Mouse (Mus musculus): Measurements from ENCODE around the gene 9030612E09Rik. TPM values are rescaled to one million over a fixed set of nuclear protein-coding genes. Genes with fewer than 3 reads are reported as not detected.

9030612E09Rik gene
- polyA plus RNA-seq, 1 experiment, result not detected

GRCm38 (mm10) chr10:43220910-43221625 lies 46.6 kb downstream of the 9030612E09Rik start, which contains the start of gene Pdss2:
Pdss2 (plus strand) TSS chr10:43221486.
- peak; percentile 98 for TF ChIP-seq POLR2A (IDR thresholded peaks at IDR 0.05; ENCODE audit: low read depth, low read length)
- TF ChIP-seq CTCF (IDR thresholded peaks at IDR 0.05; ENCODE audit: extremely low read depth, insufficient read depth, insufficient read length, insufficient replicate concordance), result no peak
- WGBS, result under 1% methylated on average over 50 of the region's 50 CpGs
- Histone ChIP-seq H3K27me3 (ENCODE audit: control insufficient read depth, insufficient read depth, low read length) (no peaks in the 10 kb centered on the region), H3K4me3 (ENCODE audit: extremely low read depth, insufficient read depth, insufficient read length) (peak within 1 kb of the TSS; percentile 66), H3K27ac (ENCODE audit: insufficient read depth, low read length) (peak within 1 kb of the TSS; percentile 78), H3K36me3 (ENCODE audit: control insufficient read depth, insufficient read depth, low read length) (no peaks in the 10 kb centered on the region), H3K4me1 (ENCODE audit: control insufficient read depth, insufficient read depth, insufficient read length) (no peaks in the 10 kb centered on the region; the same call in 1 of the 2 replicates)
- DNase-seq (ENCODE audit: low read depth in 1 of 2, low spot score in 2 of 2), result peak; percentile 82 to 92

GRCm38 (mm10) chr10:43221659-43222058 lies 47.2 kb downstream of the 9030612E09Rik start:
- Histone ChIP-seq H3K4me3 (ENCODE audit: extremely low read depth, insufficient read depth, insufficient read length) (peak overlapping the region; percentile 66), H3K27ac (ENCODE audit: insufficient read depth, low read length) (peak overlapping the region; percentile 27), H3K4me1 (ENCODE audit: control insufficient read depth, insufficient read depth, insufficient read length) (no peaks in the 10 kb centered on the region; the same call in 1 of the 2 replicates), H3K27me3 (ENCODE audit: control insufficient read depth, insufficient read depth, low read length) (no peaks in the 10 kb centered on the region), H3K36me3 (ENCODE audit: control insufficient read depth, insufficient read depth, low read length) (no peaks in the 10 kb centered on the region)
- DNase-seq (ENCODE audit: low read depth in 1 of 2, low spot score in 2 of 2), result peak in 1 of 2 experiments; percentile 15
- TF ChIP-seq POLR2A (IDR thresholded peaks at IDR 0.05; ENCODE audit: low read depth, low read length), result no peak
- TF ChIP-seq CTCF (IDR thresholded peaks at IDR 0.05; ENCODE audit: extremely low read depth, insufficient read depth, insufficient read length, insufficient replicate concordance), result no peak
- 0% methylated on average over 25 of the region's 25 CpGs for WGBS

- TF ChIP-seq POLR2A (IDR thresholded peaks at IDR 0.05; ENCODE audit: low read depth, low read length) (no peak), CTCF (IDR thresholded peaks at IDR 0.05; ENCODE audit: extremely low read depth, insufficient read depth, insufficient read length, insufficient replicate concordance) (no peak)
- H3K27ac ChIP-seq (ENCODE audit: insufficient read depth, low read length), result no peak overlapping the region
- no peak for DNase-seq (ENCODE audit: low read depth in 1 of 2, low spot score in 2 of 2)
- no peaks in the 10 kb centered on the region; the same call in 1 of the 2 replicates for H3K4me1 ChIP-seq (ENCODE audit: control insufficient read depth, insufficient read depth, insufficient read length)
- H3K36me3 ChIP-seq (ENCODE audit: control insufficient read depth, insufficient read depth, low read length), result no peaks in the 10 kb centered on the region
- H3K27me3 ChIP-seq (ENCODE audit: control insufficient read depth, insufficient read depth, low read length), result no peaks in the 10 kb centered on the region
- H3K4me3 ChIP-seq (ENCODE audit: extremely low read depth, insufficient read depth, insufficient read length), result no peak overlapping the region
- 92% methylated on average over 2 of the region's 2 CpGs for WGBS
These were observed 48.9 kb downstream of the 9030612E09Rik start for GRCm38 (mm10) chr10:43223391-43223790.

Other genes with a start within 250 kb of the 9030612E09Rik start
- gene Sobp, start 174 bp upstream of the 9030612E09Rik start, polyA plus RNA-seq (2012; rRNA removed), result 0.02 and 0.04 TPM in 2 replicates
- 4.6 and 5.4 TPM in 2 replicates for gene Pdss2, start 46.8 kb downstream of the 9030612E09Rik start, polyA plus RNA-seq (2012; rRNA removed)

Data from spleen, adult 2 months (tissue).